Mouse (Mus musculus): ENCODE data around the gene Acp5. TPM values are rescaled to one million over a fixed set of nuclear protein-coding genes. Genes with fewer than 3 reads are reported as not detected.
A peak's percentile ranks its signal among the peaks of the same experiment; 100 is the strongest.

Gene Acp5
- polyA plus RNA-seq, 1 experiment from 2014 or later: 135 TPM

DNA sequence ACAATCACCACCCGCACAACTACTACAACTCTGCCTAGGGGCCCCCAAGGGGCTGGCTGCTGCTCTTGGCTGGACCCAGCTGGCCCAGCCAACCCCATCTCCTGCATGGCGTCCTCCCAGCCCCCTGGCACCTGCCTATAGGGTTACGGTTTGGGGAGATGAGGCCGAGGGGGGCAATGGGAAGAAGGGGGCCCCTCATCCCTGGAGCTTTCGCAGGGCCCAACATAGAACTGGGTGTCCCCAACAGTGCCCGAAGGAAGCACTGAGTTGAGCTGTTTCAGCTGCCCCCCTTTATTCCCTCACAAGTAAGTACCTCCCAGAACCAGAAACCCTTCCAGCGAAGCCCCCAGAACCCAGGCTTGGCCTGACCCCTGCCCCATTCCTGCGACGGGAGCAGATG lies 27.3 kb downstream of the Acp5 start:
- no peak for DNase-seq (ENCODE audit: low spot score)

DNA sequence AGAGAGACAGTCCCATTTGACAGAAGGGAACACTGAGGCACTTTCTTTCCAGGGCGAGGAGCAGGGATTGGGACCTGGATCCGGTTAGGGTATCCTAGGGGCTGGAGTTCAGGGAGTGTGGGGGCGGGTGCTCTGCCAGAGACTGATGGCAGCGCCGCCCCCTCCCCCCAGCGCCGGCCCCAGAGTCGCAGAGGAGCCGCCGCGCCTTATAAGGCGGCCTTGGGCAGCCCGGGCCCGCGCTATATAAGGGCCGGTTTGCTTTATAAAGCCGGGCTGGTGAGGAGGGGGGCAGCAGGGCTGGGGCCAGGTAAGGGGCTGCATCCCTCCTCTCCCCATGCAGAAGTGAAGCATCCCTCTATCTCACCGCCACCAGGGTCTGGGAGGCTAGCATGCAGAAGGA lies 35.6 kb downstream of the Acp5 start:
- no peak for DNase-seq (ENCODE audit: low spot score)

DNA sequence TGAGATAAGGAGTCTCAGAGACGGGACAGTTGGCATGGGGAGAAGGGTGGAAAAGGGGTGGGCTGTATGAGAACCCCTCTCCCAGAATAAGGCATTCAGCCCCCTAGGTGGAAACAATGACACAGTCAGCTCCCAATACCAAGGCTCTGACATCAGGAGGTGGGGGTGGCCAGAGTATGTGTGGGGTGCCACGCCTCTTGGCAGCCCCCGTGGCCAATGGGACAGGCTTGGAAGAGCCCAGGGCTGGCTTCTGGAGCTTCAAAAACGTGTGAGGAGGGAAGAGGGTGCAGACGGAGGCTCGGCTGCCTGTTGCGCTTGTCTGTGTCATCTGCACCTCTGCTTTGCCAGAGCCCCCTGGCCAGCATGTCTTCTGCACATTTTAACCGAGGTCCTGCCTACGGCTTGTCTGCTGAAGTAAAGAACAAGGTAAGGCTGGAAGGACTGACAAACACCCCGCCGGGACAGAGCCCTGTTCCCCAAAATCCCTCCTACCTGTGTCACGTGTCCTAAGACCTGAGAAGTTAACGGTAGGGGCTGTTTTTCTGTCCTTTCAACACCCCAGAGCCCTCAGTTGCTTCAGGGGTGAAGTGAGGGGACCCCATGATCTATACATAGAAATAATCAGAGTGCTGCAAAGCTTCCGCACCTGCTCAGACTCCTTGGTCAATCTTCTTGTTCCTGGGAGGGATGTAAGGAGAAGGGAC lies 36.4 kb downstream of the Acp5 start, which contains the start of gene Cnn1:
TSS of gene Cnn1 (plus strand) at position 224 of the 704 bp plus-strand sequence.
- no peak for DNase-seq (ENCODE audit: low spot score)

DNA sequence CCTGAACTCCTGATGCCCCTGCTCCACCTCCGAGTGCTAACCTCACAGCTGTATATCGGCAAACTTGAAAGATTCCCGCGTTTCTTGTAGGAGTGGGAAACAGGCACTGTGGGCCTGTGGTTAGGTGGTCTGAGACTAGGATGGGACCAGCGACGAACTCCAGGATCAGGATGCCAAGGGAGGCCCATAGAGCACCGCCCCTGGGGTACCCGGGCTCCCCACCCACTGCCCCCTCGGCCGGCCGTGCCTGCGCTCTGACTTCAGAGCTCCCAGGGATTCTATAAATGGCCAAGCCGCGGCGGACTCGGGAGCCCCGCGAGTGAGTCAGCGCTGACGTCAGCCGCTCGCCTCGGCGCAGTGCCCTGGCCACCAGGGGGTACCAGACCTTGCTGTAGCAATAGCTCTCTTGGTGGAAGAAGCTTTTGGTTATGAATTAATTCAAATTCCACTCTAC lies 39.6 kb downstream of the Acp5 start:
- DNase-seq (ENCODE audit: low spot score): peak; percentile 74

DNA sequence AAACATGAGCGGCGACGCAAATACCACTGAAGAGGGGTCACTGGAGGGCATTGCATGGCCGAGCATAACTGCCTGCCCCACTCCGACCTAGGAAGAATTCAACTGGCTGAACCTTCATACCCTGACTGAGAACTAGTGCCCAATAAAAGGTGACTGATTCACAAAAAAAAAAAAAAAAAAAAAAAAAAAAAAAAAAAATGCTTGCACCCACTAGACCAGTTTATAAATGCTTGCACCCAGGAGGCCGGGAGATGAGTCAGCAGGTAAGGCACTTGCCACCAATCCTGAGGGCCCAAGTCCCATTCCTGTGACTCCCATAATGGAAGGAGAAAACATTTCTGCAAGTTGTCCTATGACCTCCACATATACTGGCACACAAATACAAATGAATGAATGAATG lies 42.8 kb downstream of the Acp5 start:
- no peak for DNase-seq (ENCODE audit: low spot score)

DNA sequence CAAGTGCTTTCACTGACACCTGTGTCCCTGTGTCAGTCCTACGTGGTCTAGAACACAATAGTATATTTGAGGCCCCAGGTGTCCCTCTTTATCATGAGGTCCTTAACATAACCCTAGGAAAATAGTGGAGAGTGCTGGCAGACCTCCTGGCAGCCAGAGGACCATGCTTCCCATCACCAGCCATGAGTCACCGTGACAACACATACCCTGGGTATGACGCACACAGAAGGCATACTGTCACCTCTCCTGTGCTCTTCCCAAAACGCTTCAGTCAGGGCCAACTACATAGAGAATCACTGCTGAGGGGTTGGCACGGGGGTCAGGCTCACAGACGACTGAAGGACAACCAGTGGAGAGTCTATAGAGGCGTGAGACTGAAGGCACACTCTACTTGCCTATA lies 45.5 kb downstream of the Acp5 start:
- no peak for DNase-seq (ENCODE audit: low spot score)

DNA sequence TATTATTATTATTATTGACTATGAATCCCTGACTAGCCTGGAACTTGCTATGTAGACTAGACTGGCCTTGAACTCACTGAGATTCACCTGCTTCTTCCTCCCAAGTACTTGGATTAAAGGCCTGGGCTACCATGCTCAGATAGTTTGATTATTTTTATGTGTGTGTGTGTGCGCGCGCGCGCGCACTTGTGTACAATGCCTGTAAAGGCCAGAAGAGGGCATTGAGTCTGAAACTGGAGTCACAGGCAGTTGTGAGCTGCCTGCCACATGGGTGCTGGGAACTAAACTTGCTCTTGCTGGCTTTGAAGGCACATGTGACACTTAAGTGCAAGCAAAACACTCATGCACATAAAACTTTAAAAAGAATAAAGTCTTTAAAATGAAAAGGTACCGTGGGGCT lies 46.2 kb downstream of the Acp5 start:
- DNase-seq (ENCODE audit: low spot score): no peak

DNA sequence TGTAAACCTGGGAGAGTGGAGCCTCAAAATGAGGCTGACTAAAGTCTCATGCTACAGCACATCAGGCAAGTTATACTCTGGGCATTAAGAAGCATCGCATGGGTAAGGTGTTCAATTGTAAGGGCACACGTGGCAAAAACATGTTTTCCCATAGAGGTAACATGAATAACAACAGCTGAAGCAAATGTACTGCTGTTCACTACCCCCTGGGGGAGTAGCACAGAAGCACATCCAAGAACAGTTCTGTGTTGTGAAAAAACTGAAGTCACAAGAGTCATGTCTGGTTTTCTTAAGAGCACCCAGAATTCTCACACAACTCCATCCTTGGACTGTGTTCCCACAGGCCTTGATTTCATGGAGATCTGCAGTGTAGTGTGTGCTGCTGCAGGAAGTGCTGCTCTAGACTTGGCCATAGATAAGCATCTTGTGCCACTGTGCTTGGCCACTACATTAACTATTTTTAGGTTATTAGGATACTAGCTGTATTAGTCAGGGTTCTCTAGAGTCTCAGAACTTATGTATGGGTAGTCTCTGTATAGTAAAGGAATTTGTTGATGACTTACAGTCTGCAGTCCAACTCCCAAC lies 48.4 kb downstream of the Acp5 start:
- DNase-seq (ENCODE audit: low spot score): no peak

DNA sequence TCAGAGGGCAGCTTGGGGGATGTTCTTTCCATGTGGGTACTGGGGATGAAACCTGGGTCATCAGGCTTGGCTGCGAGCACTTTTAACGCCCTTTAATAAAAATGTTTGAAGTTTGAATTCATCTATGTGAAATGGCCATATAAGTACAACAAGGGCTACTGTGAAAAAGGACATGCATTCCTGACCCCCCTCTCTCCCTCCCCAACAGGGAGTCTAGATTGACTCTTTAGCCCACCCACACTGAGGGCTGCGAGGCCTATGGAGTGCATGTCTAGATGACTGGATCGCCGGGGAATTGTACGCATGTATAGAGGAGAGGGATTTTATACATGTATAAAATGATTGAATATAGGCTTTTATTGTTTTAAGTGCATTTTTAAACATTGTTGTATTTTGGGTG lies 49.5 kb downstream of the Acp5 start:
- DNase-seq (ENCODE audit: low spot score): no peak

DNA sequence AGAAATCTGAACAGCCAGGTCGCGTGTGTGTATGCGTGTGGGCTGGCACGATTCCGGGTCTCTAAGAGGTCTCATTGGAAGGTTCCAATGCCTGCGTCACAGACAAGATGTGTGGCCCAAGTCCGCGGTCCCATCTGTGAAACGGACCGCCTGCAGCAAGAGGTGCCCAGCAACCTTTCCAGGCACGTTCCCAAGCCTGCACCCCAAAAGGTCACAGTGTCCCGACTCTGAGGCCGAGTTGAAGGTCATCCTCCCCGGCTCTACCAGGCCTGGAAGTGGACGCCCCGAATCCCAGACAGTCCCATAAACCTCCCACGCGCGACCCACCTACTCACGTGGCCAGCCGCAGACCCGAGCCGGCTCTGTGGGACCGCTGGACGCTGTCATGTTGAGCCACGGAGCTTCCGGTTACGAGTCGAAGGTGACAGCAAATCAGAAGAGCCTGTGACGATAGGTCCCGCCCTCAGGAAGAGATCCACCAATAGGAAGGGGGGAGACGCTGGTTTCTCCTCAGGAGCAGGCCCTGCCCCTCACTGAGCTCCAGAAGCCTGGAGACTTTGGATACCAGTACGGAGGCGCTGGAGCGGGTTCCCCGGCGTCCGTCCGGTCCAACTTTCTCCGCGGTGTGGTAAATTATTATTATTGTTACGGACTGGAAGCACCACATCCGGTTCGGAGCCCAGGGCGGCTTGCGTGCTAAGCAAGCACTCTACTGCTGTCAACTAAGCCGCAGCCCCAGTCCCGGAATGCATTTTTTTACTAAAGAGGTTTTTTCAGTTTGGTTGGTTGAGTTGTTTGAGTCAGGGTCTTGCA lies 50.3 kb downstream of the Acp5 start, which contains the start of gene Ecsit:
TSS of gene Ecsit (minus strand) at position 417 of the 813 bp plus-strand sequence.
- DNase-seq (ENCODE audit: low spot score): peak; percentile 93

DNA sequence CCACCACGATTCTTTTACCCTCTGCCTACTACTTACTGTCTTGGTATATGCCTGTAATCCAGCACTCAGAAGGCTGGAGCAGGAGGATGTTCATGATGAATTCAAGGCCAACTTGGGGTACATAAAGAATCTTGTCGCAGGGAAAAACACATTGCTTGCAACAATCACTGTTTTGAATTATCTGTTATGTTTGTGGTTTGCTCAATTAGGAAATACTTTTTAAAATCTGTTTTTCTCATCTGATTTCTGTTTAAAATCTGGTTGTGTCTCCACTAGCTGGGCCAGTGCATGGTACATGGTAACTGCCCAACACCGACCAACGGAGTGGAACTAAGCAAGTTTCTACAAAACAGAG lies 50.9 kb downstream of the Acp5 start:
- no peak for DNase-seq (ENCODE audit: low spot score)

Small RNA genes within 50 kb of the gene (microRNA-seq; reads per million reads assigned to microRNA genes)
- gene Mir7084 (ENCODE audit: borderline number of aligned reads): not detected

Other genes with a start within 250 kb of the Acp5 start
- gene Rab3d, start 217.5 kb downstream of the Acp5 start, polyA plus RNA-seq (2015; fragmentation: Nextera tagmentation; extraction: Ambion mirVana): 14.3 and 14.7 TPM in 2 replicates
- gene Ccdc159, start 208.2 kb downstream of the Acp5 start, polyA plus RNA-seq (2015; fragmentation: Nextera tagmentation; extraction: Ambion mirVana): 0.24 and 0.40 TPM in 2 replicates
- gene Tmem205, start 208.2 kb downstream of the Acp5 start, polyA plus RNA-seq (2015; fragmentation: Nextera tagmentation; extraction: Ambion mirVana): 29.6 and 31.1 TPM in 2 replicates
- gene Plppr2, start 198.7 kb downstream of the Acp5 start, polyA plus RNA-seq (2015; fragmentation: Nextera tagmentation; extraction: Ambion mirVana): 0.36 and 0.51 TPM in 2 replicates
- 5.3 and 5.9 TPM in 2 replicates for gene Swsap1, start 180.0 kb downstream of the Acp5 start, polyA plus RNA-seq (2015; fragmentation: Nextera tagmentation; extraction: Ambion mirVana)
- 2.5 and 3.1 TPM in 2 replicates for gene Epor, start 172.2 kb downstream of the Acp5 start, polyA plus RNA-seq (2015; fragmentation: Nextera tagmentation; extraction: Ambion mirVana)
- 2.8 and 3.8 TPM in 2 replicates for gene Rgl3, start 146.3 kb downstream of the Acp5 start, polyA plus RNA-seq (2015; fragmentation: Nextera tagmentation; extraction: Ambion mirVana)
- 0.44 and 0.52 TPM in 2 replicates for gene Ccdc151, start 133.1 kb downstream of the Acp5 start, polyA plus RNA-seq (2015; fragmentation: Nextera tagmentation; extraction: Ambion mirVana)
- gene Prkcsh, start 132.9 kb downstream of the Acp5 start, polyA plus RNA-seq (2015; fragmentation: Nextera tagmentation; extraction: Ambion mirVana): 68.5 and 72.8 TPM in 2 replicates
- 0.04 and 0.16 TPM in 2 replicates for gene Elavl3, start 83.7 kb downstream of the Acp5 start, polyA plus RNA-seq (2015; fragmentation: Nextera tagmentation; extraction: Ambion mirVana)
- not detected in 2 replicates for gene Gm49318, start 64.5 kb downstream of the Acp5 start, polyA plus RNA-seq (2015; fragmentation: Nextera tagmentation; extraction: Ambion mirVana)
- gene Zfp653, start 64.3 kb downstream of the Acp5 start, polyA plus RNA-seq (2015; fragmentation: Nextera tagmentation; extraction: Ambion mirVana): 8.0 and 9.6 TPM in 2 replicates
- gene Ecsit, start 50.3 kb downstream of the Acp5 start, polyA plus RNA-seq (2015; fragmentation: Nextera tagmentation; extraction: Ambion mirVana): 44.7 and 44.8 TPM in 2 replicates
- gene Cnn1, start 36.5 kb downstream of the Acp5 start, polyA plus RNA-seq (2015; fragmentation: Nextera tagmentation; extraction: Ambion mirVana): 1.4 and 2.9 TPM in 2 replicates
- gene Elof1, start 18.5 kb downstream of the Acp5 start, polyA plus RNA-seq (2015; fragmentation: Nextera tagmentation; extraction: Ambion mirVana): 174 and 178 TPM in 2 replicates
- 105 and 111 TPM in 2 replicates for gene Pigyl, start 21.1 kb upstream of the Acp5 start, polyA plus RNA-seq (2015; fragmentation: Nextera tagmentation; extraction: Ambion mirVana)
- gene Zfp872, start 52.4 kb upstream of the Acp5 start, polyA plus RNA-seq (2015; fragmentation: Nextera tagmentation; extraction: Ambion mirVana): 0.27 and 0.61 TPM in 2 replicates
- 17.9 and 19.9 TPM in 2 replicates for gene Zfp809, start 90.0 kb upstream of the Acp5 start, polyA plus RNA-seq (2015; fragmentation: Nextera tagmentation; extraction: Ambion mirVana)
- gene Zfp599, start 124.2 kb upstream of the Acp5 start, polyA plus RNA-seq (2015; fragmentation: Nextera tagmentation; extraction: Ambion mirVana): 7.2 and 7.8 TPM in 2 replicates
- 17.0 and 17.7 TPM in 2 replicates for gene Zfp810, start 171.9 kb upstream of the Acp5 start, polyA plus RNA-seq (2015; fragmentation: Nextera tagmentation; extraction: Ambion mirVana)

Data from thymus, postnatal 0 days (tissue).